Mouse (Mus musculus): ENCODE measurements around the gene Cdkn3. TPM values are rescaled to one million over a fixed set of nuclear protein-coding genes. Genes with fewer than 3 reads are reported as not detected.

Cdkn3 gene
- total and polyA plus RNA-seq, 3 experiments: 16.0 to 27.8 (median 22.8) TPM

DNA sequence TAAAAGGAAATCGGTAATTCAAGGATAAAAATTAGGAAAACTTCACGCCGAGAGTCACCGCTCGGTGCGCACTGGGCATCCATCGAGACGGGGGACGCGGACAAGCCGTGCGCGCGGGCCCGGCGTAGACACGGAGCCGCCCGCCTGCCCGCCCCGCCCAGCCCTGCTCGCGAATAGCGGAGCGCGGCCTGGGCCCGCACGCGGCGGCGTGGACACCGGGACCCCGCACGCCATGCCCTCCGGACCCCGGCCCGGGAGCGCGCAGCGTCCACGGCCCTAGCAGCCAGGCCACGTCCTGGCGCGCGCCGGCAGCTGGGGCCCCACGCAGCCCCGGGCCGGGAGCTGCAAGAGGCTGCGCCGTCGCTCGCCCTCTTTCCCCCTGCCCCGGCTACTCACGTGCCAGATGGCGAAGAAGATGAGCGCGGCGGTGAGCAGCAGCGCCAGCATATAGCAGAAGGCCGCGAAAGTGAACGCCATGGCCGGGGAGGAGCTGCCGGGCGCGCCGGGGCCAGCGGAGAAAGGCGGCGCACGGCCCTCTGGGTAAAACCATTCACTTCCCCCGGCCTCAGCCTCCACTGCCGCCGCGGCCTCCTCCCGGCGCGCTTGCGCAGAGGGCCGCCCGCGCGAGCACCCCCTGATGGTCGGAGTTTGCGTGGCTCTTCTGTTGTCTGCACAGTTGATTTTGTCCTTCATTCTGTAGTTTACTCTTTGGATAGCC lies 27.6 kb downstream of the Cdkn3 start, which contains the start of gene Cnih1:
Cnih1 (minus strand) TSS at position 625 of the 718 bp plus-strand sequence.
- dilution Hi-C loops (cut with MboI; ENCODE audit: extremely low pct_ligation_motif_present, extremely low pct_unique_long_range_greater_than_20kb, low sequenced_read_pairs) (no loop called here), in situ Hi-C loops (cut with MboI; ENCODE audit: low pct_ligation_motif_present, low pct_unique_long_range_greater_than_20kb, low sequenced_read_pairs) (no loop called here)
- H3K27ac ChIP-seq (ENCODE audit: insufficient read depth, low read depth): peak within 1 kb of the TSS; percentile 75
- H3K36me3 ChIP-seq (replicated peaks in 1 of 2; ENCODE audit: control insufficient read depth in 1 of 2, insufficient read depth in 1 of 2, low read length in 1 of 2): peaks cover 0 to 15% of the 10 kb centered on the region in 2 experiments
- DNase-seq (ENCODE audit: extremely low read depth): peak; percentile 84
- H3K4me2 ChIP-seq (ENCODE audit: insufficient read depth, low read depth, poor library complexity, severe bottlenecking): peak within 1 kb of the TSS; percentile 66
- peaks cover 44% of the 10 kb centered on the region for H3K79me2 ChIP-seq (replicated peaks; ENCODE audit: control insufficient read depth, extremely low read depth, insufficient read depth, poor library complexity, severe bottlenecking)
- peak within 1 kb of the TSS; percentile 91 for H3K9ac ChIP-seq (ENCODE audit: insufficient read depth, low read depth)
- TF ChIP-seq MAFK (IDR thresholded peaks at IDR 0.05; ENCODE audit: insufficient replicate concordance, low read length) (no peak), HCFC1 (IDR thresholded peaks at IDR 0.05; ENCODE audit: low read depth, low read length) (peak; percentile 75), EP300 (IDR thresholded peaks at IDR 0.05; ENCODE audit: low read length) (no peak), POLR2AphosphoS2 (IDR thresholded peaks at IDR 0.05; ENCODE audit: low read depth, low read length) (no peak), TBP (conservative IDR thresholded peaks at IDR 0.05; ENCODE audit: low read depth, low read length) (0 out of 2 replicates have a peak, but pooled peaks have one; percentile 36), MYC (IDR thresholded peaks at IDR 0.05; ENCODE audit: low read depth, low read length) (no peak), PAX5 (IDR thresholded peaks at IDR 0.05; ENCODE audit: low read length) (no peak), ZKSCAN1 (IDR thresholded peaks at IDR 0.05; ENCODE audit: borderline replicate concordance, low read depth, low read length) (no peak), USF1 (IDR thresholded peaks at IDR 0.05; ENCODE audit: low read depth, low read length) (no peak), RCOR1 (conservative IDR thresholded peaks at IDR 0.05; ENCODE audit: low read depth, low read length) (no peak), ELF1 (IDR thresholded peaks at IDR 0.05; ENCODE audit: low read depth, low read length) (peak; percentile 62; the same call in 1 of the 2 replicates), KAT2A (IDR thresholded peaks at IDR 0.05; ENCODE audit: insufficient replicate concordance, low read length) (no peak), CTCF (conservative IDR thresholded peaks at IDR 0.05 in 1 of 2, IDR thresholded peaks at IDR 0.05 in 1 of 2; ENCODE audit: low read depth in 2 of 2, low read length in 2 of 2) (peak in 1 of 2 experiments; percentile 79; a peak in 2 of 4 replicates), MXI1 (IDR thresholded peaks at IDR 0.05; ENCODE audit: low read depth, low read length) (no peak), POLR2A (IDR thresholded peaks at IDR 0.05; ENCODE audit: low read depth, low read length) (peak; percentile 87), TCF12 (IDR thresholded peaks at IDR 0.05; ENCODE audit: low read depth, low read length) (peak; percentile 88), BHLHE40 (IDR thresholded peaks at IDR 0.05; ENCODE audit: low read depth, low read length) (peak; percentile 56), MAX (IDR thresholded peaks at IDR 0.05; ENCODE audit: low read length) (no peak), JUN (IDR thresholded peaks at IDR 0.05; ENCODE audit: insufficient read depth, low read depth, low read length) (no peak), SMC3 (IDR thresholded peaks at IDR 0.05; ENCODE audit: low read depth, low read length) (peak; percentile 24; the same call in 1 of the 2 replicates), NRF1 (IDR thresholded peaks at IDR 0.05; ENCODE audit: low read depth, low read length) (peak; percentile 96), UBTF (IDR thresholded peaks at IDR 0.05; ENCODE audit: low read depth, low read length) (peak; percentile 92; the same call in 1 of the 2 replicates), ZMIZ1 (IDR thresholded peaks at IDR 0.05; ENCODE audit: low read depth, low read length) (peak; percentile 71; the same call in 1 of the 2 replicates), IRF4 (IDR thresholded peaks at IDR 0.05; ENCODE audit: low read depth, low read length) (no peak), ETS1 (conservative IDR thresholded peaks at IDR 0.05; ENCODE audit: low read depth, low read length) (no peak), RAD21 (IDR thresholded peaks at IDR 0.05; ENCODE audit: low read depth, low read length) (no peak; the same call in 1 of the 2 replicates), ZNF384 (IDR thresholded peaks at IDR 0.05; ENCODE audit: low read depth, low read length) (no peak), NELFE (IDR thresholded peaks at IDR 0.05; ENCODE audit: low read depth, low read length) (peak; percentile 83), MEF2A (IDR thresholded peaks at IDR 0.05; ENCODE audit: borderline replicate concordance, low read depth, low read length) (peak; percentile 19; the same call in 1 of the 2 replicates), GABPA (IDR thresholded peaks at IDR 0.05; ENCODE audit: insufficient replicate concordance, low read depth, low read length) (no peak), SIN3A (IDR thresholded peaks at IDR 0.05; ENCODE audit: low read length) (peak; percentile 29)
- H3K4me1 ChIP-seq (ENCODE audit: control insufficient read depth in 1 of 2, insufficient read depth in 2 of 2): peaks cover 5 to 54% of the 10 kb centered on the region in 2 experiments
- peak within 1 kb of the TSS; percentile 70 to 92 (median 90) for H3K4me3 ChIP-seq (replicated peaks in 1 of 3; ENCODE audit: low read depth in 2 of 3, low read length in 2 of 3, poor library complexity in 1 of 3)
- no peaks in the 10 kb centered on the region for H3K9me3 ChIP-seq (replicated peaks; ENCODE audit: low read length)
- no peaks in the 10 kb centered on the region for H3K27me3 ChIP-seq (replicated peaks)
